Mouse (Mus musculus) brain, embryonic 14.5 days (tissue): ENCODE results near the gene Comtd1. TPM values are rescaled to one million over a fixed set of nuclear protein-coding genes. Genes with fewer than 3 reads are reported as not detected.
A peak's percentile ranks its signal among the peaks of the same experiment; 100 is the strongest.

ENCODE experiments used
- DNase-seq: peaks from one replicate; pipeline ENCODE4 v3.0.0-alpha.2; 2011; ENCODE audit warnings: low read depth
- CTCF ChIP-seq: fragments of 200-500 bp; IDR thresholded peaks from 2 replicates; pipeline ENCODE4 v1.5.1; 2012; ENCODE audit warnings: inconsistent platforms, mild to moderate bottlenecking, moderate library complexity, borderline replicate concordance; ENCODE audit not compliant: insufficient read depth, insufficient read length; ENCODE audit errors: extremely low read depth
- POLR2A ChIP-seq: fragments of 200-500 bp; IDR thresholded peaks from 2 replicates; pipeline ENCODE4 v1.6.1; 2012; ENCODE audit warnings: mild to moderate bottlenecking, inconsistent platforms, borderline replicate concordance; ENCODE audit not compliant: poor library complexity, insufficient read depth, insufficient read length, severe bottlenecking; ENCODE audit errors: extremely low read depth
- polyA plus RNA-seq: library from polyadenylated mRNA; depleted of rRNA; stranded (reverse); fragments of >200 nt; gene quantifications from 2 replicates; pipeline ENCODE4 v1.2.3, GENCODE M21; 2012; rRNA removed

Gene Comtd1
- polyA plus RNA-seq, 1 experiment, result 24.4 TPM

GRCm38 (mm10) chr14:21813216-21813615 is 35.6 kb downstream of the Comtd1 start:
- TF ChIP-seq CTCF (no peak), POLR2A (no peak)
- no peak for DNase-seq

GRCm38 (mm10) chr14:21812590-21813162 is 36.1 kb downstream of the Comtd1 start:
- peak; percentile 65 for DNase-seq
- TF ChIP-seq CTCF (peak; percentile 52; the same call in 1 of the 2 replicates), POLR2A (no peak)

- DNase-seq, result no peak
- TF ChIP-seq CTCF (no peak), POLR2A (no peak)
Measured at GRCm38 (mm10) chr14:21811744-21812393, 36.9 kb downstream of the Comtd1 start.

GRCm38 (mm10) chr14:21811301-21811700 is 37.5 kb downstream of the Comtd1 start:
- TF ChIP-seq POLR2A (no peak), CTCF (no peak)
- no peak for DNase-seq

- DNase-seq, result no peak
- TF ChIP-seq CTCF (no peak), POLR2A (no peak)
Measured at GRCm38 (mm10) chr14:21809418-21809817, 39.4 kb downstream of the Comtd1 start.

- TF ChIP-seq CTCF (no peak), POLR2A (no peak)
- no peak for DNase-seq
Measured at GRCm38 (mm10) chr14:21808208-21808922, 40.4 kb downstream of the Comtd1 start.

GRCm38 (mm10) chr14:21806631-21807160 is 42.1 kb downstream of the Comtd1 start:
- DNase-seq, result no peak
- TF ChIP-seq CTCF, result no peak
- TF ChIP-seq POLR2A, result no peak

- no peak for TF ChIP-seq CTCF
- no peak for TF ChIP-seq POLR2A
- no peak for DNase-seq
Measured at GRCm38 (mm10) chr14:21806203-21806602, 42.6 kb downstream of the Comtd1 start.

GRCm38 (mm10) chr14:21802543-21803206 is 46.1 kb downstream of the Comtd1 start:
- TF ChIP-seq POLR2A (no peak), CTCF (no peak)
- no peak for DNase-seq

- DNase-seq, result no peak
- no peak for TF ChIP-seq CTCF
- no peak for TF ChIP-seq POLR2A
Measured at GRCm38 (mm10) chr14:21801624-21802023, 47.2 kb downstream of the Comtd1 start.

- no peak for DNase-seq
- no peak for TF ChIP-seq POLR2A
- no peak for TF ChIP-seq CTCF
Measured at GRCm38 (mm10) chr14:21800641-21801040, 48.1 kb downstream of the Comtd1 start.

Other genes starting within 250 kb of the Comtd1 start
- gene Dupd1, start 134.4 kb downstream of the Comtd1 start, polyA plus RNA-seq, result 0.08 and 0.10 TPM in 2 replicates
- gene Samd8, start 98.4 kb downstream of the Comtd1 start, polyA plus RNA-seq, result 22.6 and 30.1 TPM in 2 replicates
- gene Dusp13, start 97.8 kb downstream of the Comtd1 start, polyA plus RNA-seq, result not detected in 2 replicates
- 140 and 150 TPM in 2 replicates for gene Vdac2, start 23.7 kb downstream of the Comtd1 start, polyA plus RNA-seq
- 19.1 and 26.3 TPM in 2 replicates for gene Zfp503, start 140.6 kb upstream of the Comtd1 start, polyA plus RNA-seq
- gene Lrmda, start 170.7 kb upstream of the Comtd1 start, polyA plus RNA-seq, result not detected in 2 replicates